In the genomic region with DNA sequence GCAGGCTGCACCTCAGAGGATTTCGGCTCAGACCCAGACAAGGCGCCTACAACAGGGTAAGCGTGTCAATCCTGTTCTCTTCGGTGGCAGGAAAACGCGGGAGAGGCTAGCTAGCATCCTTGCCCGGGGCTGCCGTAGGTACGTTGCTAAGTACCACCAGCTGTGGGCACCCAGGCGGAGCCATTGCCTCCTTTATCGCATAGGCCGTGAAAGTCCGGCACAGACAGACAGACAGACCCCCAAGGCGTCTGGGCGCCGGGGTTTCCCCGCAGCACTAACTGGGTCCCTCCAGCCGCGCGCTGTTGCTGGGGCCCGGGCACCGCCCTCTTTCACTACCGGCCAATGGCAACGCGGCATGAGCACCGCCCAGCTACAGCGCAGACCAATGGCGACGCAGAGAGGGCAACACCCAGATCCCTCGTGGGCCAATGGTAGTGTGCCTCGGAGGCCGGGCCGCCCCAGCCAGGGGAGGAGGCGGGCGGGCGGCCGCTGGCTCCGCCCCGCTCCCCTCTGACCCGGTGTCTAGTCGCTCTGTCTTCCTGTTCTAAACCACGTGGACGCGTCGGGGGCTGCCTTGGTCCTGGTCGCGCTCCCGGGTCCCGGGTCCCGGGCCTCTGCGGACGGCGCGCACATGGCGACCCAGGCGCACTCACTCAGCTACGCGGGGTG, we compare ENCODE assay signal across 8 mouse cellular contexts. TPM values are rescaled to one million over a fixed set of nuclear protein-coding genes. Genes with fewer than 3 reads are reported as not detected.
A peak's percentile ranks its signal among the peaks of the same experiment; 100 is the strongest.
DNase-seq lines count a peak whose midpoint lies in the region; ATAC-seq and TF ChIP-seq lines count a peak whose summit lies in the region.

A gene (plus strand): TSS at position 502 of the 669 bp plus-strand sequence.

- peak within 1 kb of the TSS; percentile 86 for H3K27ac ChIP-seq in hindbrain, embryonic 10.5 days
- peak within 1 kb of the TSS; percentile 64 for H3K27ac ChIP-seq in lung, postnatal 0 days (ENCODE audit: low read length)

- peaks cover 5% of the 10 kb centered on the region; the same call in 1 of the 2 replicates for H3K27me3 ChIP-seq in hindbrain, embryonic 10.5 days (ENCODE audit: insufficient read depth, poor library complexity, severe bottlenecking)
- no peaks in the 10 kb centered on the region for H3K27me3 ChIP-seq in lung, postnatal 0 days (replicated peaks; ENCODE audit: insufficient read depth, low read length)

- peaks cover 23% of the 10 kb centered on the region for H3K4me1 ChIP-seq in hindbrain, embryonic 10.5 days (replicated peaks)
- H3K4me1 ChIP-seq in lung, postnatal 0 days (ENCODE audit: insufficient read depth, low read depth, low read length): no peaks in the 10 kb centered on the region; the same call in 1 of the 2 replicates

- H3K4me2 ChIP-seq in lung, postnatal 0 days (replicated peaks; ENCODE audit: low read depth, low read length): peak within 1 kb of the TSS; percentile 95

- TF ChIP-seq CTCF in lung, postnatal 0 days (IDR thresholded peaks at IDR 0.05): no peak

- H3K9ac ChIP-seq in lung, postnatal 0 days (replicated peaks; ENCODE audit: low read depth): peak within 1 kb of the TSS; percentile 60

- no peak for TF ChIP-seq EP300 in lung, postnatal 0 days (IDR thresholded peaks at IDR 0.05)

- under 1% methylated on average over 58 of the region's 58 CpGs for WGBS in hindbrain, embryonic 10.5 days
- WGBS in lung, postnatal 0 days: under 1% methylated on average over 42 of the region's 58 CpGs

- H3K36me3 ChIP-seq in hindbrain, embryonic 10.5 days: peaks cover 14% of the 10 kb centered on the region; the same call in 1 of the 2 replicates
- H3K36me3 ChIP-seq in lung, postnatal 0 days (ENCODE audit: insufficient read depth, low read length): no peaks in the 10 kb centered on the region

- DNase-seq in MEL-GATA-1-ER (ENCODE audit: extremely low read depth, low read depth): peak; percentile 92
- peak; percentile 92 for DNase-seq in cerebellum, adult 8-10 months
- DNase-seq in hindbrain, embryonic 10.5 days (ENCODE audit: low spot score): peak; percentile 97
- peak; percentile 97 for DNase-seq in layer of hippocampus, adult 9-11 months
- peak; percentile 98 for DNase-seq in lung, postnatal 0 days (ENCODE audit: low spot score)
- peak; percentile 80 for DNase-seq in ovary, postnatal 14 days (ENCODE audit: low spot score)
- peak; percentile 96 for DNase-seq in thymus, postnatal 14 days

- ATAC-seq in frontal cortex, adult (ENCODE audit: low TSS enrichment): peak; percentile 100
- peak; percentile 100 for ATAC-seq in lung, postnatal 0 days

- peak within 1 kb of the TSS; percentile 69 for H3K4me3 ChIP-seq in hindbrain, embryonic 10.5 days
- H3K4me3 ChIP-seq in lung, postnatal 0 days (ENCODE audit: low read depth, low read length): peak within 1 kb of the TSS; percentile 89

- H3K9me3 ChIP-seq in hindbrain, embryonic 10.5 days: no peaks in the 10 kb centered on the region
- H3K9me3 ChIP-seq in lung, postnatal 0 days (ENCODE audit: low read length): no peaks in the 10 kb centered on the region

RNA-seq across cellular contexts. Expression of the gene that starts here (rescaled TPM):
- polyA plus RNA-seq in hindbrain, embryonic 10.5 days (2016; fragmentation: Nextera tagmentation; extraction: Ambion mirVana): 57.5 and 70.4 TPM in 2 replicates
- polyA plus RNA-seq in lung, postnatal 0 days (2015; fragmentation: Nextera tagmentation; extraction: Ambion mirVana): 19.3 and 20.1 TPM in 2 replicates

Comparison
In these comparisons a context has a peak if more than half of its experiments do, and no peak if none do; other contexts are left out.
1. Peak in every context shown above with its lines: DNase-seq, ATAC-seq, H3K4me3 ChIP-seq and H3K27ac ChIP-seq.